Mouse (Mus musculus): ENCODE results near the gene Clip2.

The Clip2 gene

DNA sequence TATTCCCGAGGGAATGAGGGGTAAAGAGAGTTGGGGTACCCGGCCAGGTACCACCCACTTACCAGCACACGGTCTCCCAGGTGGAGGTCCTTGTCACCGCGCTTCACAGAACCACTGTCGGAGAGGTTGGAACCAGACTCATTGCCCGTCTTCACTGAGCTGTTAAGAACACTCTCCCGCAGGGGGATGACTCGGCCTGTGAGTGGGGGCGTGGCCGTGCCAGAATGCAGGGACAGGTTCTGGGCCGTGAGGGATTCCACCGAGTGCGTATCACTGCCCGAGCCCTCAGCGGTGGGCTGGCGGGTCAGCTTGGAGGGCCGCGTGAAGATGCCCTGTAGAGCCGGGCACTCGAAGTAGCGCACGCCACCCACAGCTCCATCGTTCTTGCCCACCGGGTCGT, 29.7 kb downstream of the Clip2 start:
- DNase-seq = no peak

DNA sequence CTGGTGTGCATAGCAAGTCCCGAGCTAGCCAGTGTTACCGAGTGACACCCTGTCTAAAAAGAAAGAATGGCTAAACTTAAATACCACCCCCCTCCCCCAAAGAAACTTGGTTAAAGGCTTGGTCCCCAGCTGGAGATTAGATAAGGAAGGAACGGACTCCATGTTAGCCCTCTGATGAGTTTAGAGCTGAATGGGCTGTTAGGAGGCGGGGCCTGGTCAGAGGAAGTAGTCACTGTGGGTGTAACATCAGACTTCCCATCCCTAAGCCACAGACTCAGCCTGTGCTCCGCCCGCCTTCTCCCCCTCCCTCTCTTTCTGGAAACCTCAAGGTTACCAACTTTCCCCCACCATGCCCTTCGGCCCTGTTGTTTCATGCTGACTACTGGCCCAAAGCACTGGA, 30.4 kb downstream of the Clip2 start:
- DNase-seq = peak; percentile 25 to 34

DNA sequence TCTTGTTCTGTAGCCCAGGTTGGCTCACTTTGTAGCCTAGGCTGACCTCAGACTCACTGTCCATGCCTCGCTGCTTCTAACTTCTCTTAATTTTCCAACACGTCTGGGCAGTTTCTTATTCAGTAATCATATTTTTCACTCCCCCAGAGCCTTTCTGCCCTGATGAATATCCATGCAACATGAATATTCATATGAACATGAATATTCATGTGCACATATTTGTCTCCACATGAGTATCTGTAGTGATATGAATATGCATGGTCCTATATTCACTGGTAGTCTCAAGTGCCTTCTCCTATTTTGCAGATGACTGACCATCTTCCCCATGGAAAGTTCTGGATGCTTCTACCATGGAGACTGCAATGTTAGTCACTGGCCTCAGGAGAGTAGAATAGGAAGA, 31.1 kb downstream of the Clip2 start:
- DNase-seq = no peak

DNA sequence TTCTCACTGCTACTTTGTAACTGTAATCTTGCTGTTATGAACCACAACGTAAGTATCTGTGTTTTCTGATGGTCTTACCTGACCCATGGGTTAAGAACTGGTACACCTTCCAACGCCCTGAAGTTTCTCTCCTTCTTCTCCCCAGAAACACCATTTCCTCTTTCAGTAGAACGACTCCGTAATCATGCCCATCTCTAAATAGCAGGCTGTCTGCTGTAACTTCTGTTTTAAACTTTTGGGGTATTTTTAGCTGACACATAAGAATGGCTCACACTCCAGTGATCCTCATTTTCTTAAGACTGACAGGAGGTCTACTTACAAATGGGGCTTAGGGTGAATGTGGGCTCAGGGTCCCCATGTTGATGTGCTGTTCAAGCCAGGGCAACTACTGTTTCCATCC, 32.1 kb downstream of the Clip2 start:
- DNase-seq = no peak

DNA sequence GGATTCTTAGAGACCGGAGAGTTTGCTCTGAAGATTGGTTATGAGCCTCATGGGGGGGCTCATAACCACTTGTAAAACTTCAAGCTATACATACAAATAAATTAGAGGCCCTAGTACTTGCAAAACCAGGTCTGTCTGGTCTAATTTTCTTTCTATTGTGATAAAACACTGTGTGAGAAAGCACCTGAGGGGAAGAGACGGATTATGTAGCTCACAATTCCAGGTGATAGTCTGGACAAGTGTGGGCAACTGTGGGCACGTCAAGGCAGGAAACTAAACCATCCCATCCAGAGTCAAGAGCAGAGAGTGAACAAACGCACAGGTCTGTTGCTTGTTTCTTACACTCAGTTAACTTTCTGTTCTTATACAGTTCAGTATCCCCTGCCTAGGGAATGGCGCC, 32.8 kb downstream of the Clip2 start:
- no peak for DNase-seq

DNA sequence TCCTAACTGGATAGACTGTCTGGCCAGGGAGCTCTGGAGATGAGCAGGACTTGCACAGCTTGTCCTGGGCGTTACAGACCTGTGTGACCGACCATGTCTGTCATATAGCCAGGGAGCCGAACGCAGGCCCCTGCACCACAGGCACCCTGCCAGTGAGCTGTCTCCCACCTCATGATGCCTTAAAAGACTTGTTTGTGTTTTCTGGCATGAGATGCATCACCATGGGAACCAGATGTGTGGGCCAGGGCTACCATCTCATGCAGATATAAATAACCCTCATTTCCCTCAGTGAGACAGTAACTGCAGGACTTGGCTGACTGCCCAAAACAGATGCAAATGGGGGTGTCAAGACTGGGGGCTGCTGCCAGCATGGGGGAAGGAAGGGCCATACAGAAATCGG, 40.1 kb downstream of the Clip2 start:
- DNase-seq = no peak

DNA sequence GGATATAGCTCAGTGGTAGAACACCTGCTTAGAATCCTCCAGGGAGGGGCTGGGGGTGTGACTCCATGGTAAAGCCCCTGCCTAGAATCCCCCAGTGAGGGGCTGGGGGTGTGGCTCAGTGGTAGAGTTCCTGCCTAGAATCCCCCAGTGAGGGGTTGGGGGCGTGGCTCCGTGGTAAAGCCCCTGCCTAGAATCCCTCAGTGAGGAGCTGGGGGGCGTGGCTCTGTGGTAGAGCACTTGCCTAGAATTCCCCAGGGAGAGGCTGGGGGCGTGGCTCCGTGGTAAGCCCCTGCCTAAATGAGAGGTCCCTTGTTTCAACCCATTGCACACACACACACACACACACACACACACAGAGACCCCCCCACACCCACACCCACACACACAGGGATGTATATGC, 42.0 kb downstream of the Clip2 start:
- DNase-seq = no peak

DNA sequence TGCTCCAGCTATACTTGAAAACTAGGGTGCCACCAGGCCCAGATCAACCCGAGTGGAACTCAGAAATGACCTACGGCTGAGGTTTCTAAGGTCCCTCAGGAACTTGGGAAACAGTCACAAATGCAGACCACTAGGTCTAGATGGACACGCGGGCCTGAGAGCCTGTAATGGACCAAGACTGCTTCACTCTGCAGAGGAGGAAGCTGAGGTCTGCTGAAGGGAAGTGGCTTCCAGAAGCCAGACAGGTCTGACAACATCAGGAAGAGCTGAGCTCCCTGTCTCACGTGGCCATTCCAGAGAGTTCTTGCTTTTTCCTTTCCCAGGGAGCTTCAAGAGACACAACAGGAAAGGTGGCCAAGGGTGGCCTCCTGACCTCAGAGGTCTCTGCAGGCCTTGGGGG, 43.3 kb downstream of the Clip2 start:
- no peak for DNase-seq

DNA sequence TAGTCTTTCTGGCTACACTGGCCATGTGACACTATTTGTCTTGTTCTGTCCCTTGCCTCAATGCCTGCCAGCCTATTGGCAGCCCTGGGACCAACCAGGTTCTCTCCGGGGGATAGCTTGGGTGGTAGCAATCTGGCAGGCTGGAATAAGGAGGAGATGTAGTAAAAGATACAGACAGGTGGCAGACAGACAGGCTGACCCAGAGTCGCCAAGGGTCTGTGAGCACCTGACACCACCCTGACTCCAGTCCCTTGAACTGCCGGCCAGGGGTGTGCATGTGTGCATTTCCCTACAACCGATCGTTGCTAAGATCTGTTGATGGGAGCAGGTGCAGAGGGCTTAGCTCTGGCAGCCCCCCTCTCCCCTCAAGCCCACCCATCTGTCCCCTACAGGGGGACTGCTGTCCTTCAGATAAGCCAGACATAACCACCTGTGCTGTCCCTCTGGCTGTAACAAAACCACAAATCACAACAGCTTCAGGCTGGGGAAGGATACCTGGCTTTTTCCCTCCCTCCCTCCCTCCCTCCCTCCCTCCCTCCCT, 44.3 kb downstream of the Clip2 start:
- DNase-seq = no peak

DNA sequence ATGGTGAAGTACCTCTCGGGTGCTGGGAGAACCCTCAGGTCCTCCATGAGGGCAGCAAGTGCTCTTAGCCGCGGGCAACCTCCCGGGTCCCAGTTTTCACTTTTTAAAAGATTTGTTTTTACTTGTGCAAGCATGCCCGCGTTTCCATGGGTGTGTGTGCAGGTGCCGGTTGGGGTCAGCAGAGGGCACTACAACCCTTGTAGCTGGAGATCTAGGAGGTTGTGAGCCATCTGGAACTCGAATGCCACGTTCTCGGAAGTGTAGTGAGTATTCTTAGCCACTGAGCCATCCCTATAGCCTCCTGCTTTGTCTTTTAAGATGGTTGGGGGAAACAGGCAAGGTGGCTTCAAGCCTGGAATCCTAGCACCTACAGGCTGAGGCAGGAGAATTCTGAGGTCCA, 44.9 kb downstream of the Clip2 start:
- DNase-seq = peak; percentile 86 to 88

DNA sequence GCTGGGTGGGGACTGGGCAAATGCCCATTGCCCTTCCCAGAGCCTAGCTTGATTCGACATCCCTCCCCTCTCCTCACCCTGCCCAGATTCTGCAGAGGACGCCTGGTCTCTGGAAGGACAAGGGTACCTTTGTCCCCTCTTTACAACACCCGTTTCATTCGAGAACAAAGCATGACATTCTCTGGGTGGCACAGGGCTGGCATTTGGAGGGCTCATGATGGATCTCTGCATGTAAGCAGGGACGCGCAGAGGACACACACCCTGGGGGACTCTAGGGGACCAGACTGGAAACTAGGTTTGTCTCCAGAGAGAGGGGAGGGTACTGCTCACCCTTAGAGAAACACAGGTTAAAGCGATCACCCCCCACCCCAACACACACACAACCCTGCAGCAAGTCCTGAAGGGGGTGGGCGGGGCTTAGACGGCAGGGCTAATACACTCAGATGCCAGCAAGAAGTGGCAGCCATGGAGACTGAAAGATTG, 46.4 kb downstream of the Clip2 start:
- no peak for DNase-seq

DNA sequence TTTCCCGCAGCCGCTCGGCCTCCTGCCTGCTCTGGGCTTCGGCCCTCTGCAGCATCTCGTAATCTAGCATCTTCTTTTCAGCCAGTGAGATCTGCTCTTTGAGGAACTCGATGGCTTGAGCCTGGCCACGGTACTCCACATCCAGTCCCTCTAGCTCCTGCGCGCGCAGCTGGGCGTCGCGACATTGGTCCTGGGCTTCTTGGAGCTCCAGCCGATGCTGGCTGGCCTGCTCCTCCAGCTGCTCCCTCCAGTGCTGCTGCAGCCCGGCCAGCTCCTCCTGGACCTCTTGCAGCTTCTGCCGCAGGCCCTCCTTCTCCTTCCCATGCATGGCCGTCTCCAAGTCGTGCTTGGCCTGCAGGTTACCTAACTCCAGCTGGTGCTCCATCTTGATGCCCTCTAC, 49.6 kb downstream of the Clip2 start:
- no peak for DNase-seq

DNA sequence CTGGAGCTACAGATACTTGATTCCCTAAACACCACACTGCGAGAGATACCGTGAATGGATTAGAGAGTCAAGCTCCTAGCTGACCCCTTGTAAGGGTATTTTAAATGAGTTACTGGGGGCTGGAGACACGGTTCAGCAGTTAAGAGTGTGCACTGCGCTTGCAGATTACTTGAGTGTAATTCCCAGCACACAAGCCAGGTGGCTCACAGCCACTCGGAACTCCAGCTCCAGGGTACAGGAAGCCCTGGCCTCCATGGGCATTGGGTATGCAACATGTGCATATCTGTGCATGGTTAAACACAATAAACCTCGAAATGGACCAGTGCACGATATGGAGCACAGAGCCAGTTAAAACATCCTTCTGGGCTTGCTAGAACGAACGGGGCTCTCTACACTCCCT, 50.8 kb downstream of the Clip2 start:
- DNase-seq = no peak

DNA sequence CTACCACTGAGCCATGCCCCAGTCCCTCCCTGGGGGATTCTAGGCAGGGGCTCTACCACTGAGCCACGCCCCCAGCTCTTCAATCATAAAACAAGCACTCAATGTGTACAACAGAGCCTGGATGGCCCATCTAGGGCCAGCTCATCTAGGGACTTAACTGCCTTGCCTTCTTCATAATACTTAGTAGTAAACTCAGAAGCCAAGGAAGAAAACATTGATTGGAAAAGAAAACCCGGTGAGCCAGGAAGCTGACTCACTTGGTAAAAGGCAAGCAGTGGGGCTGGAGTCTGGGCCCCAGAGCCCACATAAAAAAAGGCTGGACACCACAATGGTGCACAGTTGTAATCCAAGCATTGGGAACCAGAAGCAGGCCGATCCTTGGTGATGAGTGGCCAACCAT, 51.6 kb downstream of the Clip2 start:
- DNase-seq = no peak

DNA sequence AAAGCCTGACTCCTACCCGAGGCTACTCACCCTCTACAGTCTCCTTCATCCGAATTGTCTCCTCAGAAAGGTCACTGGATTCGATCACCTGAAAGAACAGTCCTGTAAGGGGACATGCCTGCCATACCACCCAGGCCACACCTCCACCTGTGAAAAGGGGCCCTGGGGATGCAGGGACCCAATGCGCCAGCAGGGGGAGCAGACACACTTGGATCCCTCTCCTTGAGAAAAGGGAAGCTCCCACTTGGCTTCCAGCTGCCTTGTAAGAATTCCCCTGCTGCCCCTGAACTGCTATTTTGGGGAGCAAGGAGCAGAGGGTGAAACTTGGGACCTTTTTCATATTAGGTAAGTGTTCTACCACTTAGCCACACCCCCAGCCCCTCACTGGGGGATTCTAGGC, 52.2 kb downstream of the Clip2 start:
- peak; percentile 65 to 67 for DNase-seq

DNA sequence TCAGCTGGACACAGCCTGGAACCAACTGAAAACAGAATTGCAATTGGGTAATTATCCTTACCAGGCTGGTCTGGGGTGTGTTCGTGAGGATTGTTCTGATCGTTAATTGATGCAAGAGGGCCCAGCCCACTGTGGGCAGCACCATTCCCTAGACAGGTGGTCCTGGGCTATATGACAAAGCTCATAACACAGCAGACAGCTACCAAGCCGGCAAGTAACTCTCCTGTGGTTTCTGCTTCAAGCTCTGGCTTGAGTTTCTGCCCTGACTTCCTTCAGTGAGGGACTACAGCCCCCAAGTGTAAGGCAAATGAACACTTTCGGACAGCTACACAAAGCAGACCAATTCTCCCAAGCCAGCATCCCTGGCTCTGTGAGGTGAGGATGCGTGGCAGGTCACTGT, 55.2 kb downstream of the Clip2 start:
- no peak for DNase-seq

DNA sequence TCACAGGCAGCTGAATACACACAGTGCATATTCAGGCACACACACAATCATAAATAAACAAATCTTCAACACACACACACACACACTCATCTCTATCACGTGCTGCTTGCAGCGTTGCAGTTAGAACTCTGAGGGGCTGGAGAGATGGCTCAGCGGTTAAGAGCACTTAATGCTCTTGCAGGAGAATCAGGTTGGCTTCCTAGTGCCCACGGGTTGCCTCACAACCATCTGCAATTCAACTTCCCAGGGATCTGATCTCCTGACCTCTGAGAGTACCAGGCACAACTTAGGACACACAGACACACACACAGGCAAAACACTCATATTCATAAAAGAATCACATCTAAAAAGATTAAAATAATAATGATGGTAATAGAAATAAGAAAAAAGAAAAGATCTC, 56.4 kb downstream of the Clip2 start:
- DNase-seq = no peak

DNA sequence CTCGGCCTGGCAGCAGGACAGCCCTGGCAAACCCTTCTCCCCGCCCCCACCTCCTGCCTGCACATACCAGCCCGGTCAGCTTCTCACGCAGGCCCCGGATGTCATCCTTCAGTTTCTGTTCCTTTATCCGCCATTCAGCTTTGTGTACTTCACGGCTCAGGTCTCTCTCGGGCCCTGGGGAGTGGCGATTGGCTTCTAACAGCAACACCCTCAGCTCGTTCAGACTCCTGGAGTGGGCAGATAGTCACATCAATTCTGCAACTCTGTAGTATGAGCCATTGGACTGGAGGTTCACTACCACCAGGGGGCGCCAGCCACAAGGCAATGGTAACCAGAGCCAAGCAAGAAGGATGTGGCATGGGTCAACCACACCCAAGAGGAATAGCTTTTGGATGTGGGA, 58.1 kb downstream of the Clip2 start:
- peak; percentile 94 to 95 for DNase-seq

DNA sequence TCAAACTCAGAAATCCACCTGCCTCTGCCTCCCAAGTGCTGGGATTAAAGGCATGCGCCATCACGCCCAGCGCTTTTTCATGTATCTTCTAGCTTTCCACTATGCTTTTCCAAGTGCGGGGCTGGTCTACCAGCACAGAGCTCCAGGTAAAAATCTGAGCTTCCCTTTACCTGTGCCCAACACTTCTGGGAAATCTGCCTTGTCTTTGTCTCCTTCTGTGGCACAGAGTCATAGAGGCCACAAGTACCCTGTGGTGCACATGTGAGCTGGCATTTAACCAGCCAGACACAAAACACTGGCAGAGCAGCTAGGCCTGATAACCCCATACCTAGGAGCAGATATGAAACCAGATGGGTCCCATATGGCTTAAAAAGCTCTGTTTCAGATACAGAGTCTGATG, 59.3 kb downstream of the Clip2 start:
- no peak for DNase-seq

DNA sequence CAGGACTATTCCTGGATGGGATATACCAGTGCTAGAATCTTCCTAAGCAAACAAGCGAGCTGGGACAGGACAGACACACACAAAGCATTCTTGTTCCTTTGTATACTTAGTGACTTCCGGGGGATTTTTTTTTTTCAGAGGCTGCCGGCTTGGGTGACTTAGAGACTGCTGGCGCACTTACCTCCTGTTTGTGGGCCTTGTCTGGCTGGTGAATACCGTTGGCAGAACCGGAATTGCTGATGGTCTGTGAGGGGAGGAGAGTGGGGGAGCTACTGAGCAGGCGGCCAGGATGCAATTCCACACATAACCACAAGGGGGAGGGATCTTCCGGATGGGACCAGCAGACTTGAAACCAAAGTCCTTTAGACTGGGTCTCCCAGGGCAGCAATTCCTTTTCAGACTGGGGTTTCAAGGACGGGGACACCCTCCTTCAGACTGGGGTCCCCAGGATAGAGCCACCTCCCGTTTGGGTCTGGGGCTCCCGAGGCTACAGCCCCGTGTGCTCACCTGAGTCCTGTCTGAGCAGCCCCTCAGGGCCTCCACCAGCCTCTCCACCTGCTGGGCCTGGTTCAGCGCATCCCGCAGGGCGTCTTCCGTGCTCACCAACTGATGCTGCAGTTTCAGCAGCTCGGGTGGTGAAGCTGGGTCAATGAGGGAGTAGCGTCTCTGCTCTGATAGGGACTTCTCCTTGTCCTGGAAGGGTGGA, 60.4 kb downstream of the Clip2 start:
- DNase-seq = peak; percentile 89 to 91

DNA sequence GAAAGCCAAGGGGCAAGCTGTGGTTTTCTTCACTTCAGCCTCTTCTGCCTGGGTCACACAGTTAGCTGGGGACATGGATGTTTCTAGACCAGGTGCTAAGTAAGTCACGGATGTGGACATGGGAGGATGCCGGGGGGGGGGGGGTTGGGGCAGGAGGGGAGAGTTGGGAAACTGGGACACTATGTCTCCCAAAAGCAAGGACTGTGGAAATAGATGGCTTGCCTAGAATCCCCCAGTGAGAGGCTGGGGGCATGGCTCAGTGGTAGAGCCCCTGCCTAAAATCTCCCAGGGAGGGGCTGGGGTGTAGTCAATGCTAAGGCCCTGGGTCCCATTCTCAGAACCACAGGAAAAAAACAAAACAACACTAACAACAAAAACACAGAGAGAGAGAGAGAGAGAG, 61.0 kb downstream of the Clip2 start:
- DNase-seq = no peak

DNA sequence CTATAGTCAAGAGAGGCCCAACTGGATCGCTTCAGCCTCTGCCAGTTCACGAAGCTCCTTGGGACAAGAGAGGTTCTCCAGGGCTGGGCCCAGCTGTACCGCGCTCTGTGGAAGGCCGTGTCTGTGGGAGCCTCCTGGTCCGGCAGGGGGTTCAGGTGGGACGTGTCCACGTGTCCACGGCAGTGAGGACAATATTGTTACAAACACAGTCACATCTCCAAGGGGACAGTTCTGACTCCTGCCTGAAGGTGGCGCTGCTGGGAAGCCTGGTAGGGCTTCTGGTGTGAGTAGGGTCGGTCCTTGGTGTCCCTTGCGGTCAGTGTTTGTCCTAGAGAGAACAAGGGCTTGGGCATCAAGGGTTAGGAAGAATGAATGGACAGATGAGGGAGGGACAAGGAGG, 61.8 kb downstream of the Clip2 start:
- DNase-seq = peak; percentile 61 to 68

DNA sequence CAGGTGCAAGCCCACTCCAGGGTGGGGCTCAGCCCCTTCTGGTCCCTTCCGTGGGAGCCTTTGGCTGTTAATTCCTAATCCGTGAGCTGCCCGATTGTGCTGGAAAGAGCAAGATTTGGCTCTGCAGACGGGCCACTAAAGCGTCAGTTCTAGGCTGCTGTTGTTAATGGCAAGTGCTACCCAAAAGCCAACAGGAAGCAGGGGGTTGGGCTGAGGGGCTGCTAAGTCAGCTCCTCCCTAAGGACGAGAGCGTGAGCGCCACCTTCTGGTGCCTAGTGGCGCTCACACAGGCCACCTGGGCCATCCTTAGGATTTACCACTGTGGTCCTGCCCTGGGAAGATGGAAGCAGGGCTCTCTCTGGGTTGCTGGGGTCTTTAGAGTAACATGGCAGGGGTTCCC, 62.7 kb downstream of the Clip2 start:
- peak; percentile 48 to 49 for DNase-seq

DNA sequence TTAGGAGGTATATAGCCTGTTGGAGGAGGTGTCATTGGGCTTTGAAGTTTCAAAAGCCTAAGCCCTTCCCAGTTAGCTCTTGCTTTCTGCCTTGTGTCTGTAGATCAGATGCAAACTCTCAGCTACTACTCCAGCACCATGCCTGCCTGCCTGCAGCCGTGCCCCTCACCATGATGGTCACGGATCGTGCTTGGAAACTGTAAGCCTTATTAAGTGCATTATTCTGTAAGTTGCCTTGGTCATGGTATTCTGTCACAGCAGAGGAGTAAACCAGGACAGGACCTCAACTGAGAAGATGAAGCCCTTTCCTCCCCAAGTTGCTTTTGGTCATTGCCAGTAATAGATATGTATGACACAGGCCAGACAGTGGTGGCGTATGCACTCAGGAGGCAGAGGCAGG, 63.6 kb downstream of the Clip2 start:
- no peak for DNase-seq

DNA sequence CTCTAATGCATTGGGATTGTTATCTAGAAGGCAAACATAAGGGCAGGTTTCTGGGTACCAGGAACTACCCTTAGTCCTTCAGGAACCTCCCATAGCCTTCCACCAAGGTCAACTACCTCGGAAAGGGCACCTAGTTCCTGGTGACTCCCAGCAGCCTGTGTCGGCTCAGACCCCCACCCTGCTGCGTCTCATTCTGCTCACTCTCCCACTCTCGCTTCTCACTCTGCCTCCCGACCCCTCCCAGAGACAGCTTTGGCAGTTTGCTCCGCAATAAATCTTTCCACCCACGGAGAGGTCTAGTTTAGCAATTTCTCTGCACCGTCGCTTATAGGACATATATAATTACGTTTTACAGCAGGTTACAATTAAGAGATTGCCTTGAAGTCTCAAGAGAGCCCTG, 64.2 kb downstream of the Clip2 start:
- no peak for DNase-seq
